In the genomic region with DNA sequence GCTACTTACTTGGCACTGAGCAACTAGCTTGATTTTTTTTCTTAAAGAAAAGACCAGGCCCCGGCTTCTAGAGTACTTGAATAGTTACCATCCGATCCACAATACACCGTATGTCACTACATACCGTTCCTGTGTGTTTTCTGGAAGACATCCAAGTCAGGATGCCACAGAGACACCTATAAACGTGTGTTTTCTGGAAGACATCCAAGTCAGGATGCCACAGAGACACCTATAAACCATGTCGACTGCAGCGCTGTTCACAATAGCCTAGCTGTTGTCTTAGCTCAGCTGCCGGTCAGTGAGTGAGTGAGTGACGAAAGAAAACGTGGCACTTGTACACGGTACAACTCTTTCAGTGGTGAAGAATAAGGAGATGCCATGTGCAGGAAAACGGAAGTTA, we compare ENCODE assay signal across 26 mouse cellular contexts. TPM values are rescaled to one million over a fixed set of nuclear protein-coding genes. Genes with fewer than 3 reads are reported as not detected.
DNase-seq lines count a peak whose midpoint lies in the region; ATAC-seq and TF ChIP-seq lines count a peak whose summit lies in the region.
"Had no signal": no experiment of that assay in that cellular context is flagged by ENCODE, and none has a peak within 500 bp of the region (broad histone marks: within the 10 kb centered on the region; RNA-seq: fewer than 3 reads in every experiment).

No protein-coding gene starts in this region.

- no peaks in the 10 kb centered on the region for H3K4me1 ChIP-seq in hindbrain, postnatal 0 days (ENCODE audit: insufficient read depth, low read length)
- no peaks in the 10 kb centered on the region for H3K4me1 ChIP-seq in hindbrain, embryonic 13.5 days (replicated peaks)
- peaks cover 34% of the 10 kb centered on the region for H3K4me1 ChIP-seq in bone marrow macrophage, adult 2 months (ENCODE audit: control insufficient read depth, insufficient read depth, low read length)
- H3K4me1 ChIP-seq: embryonic facial prominence, embryonic 13.5 days; heart, embryonic 12.5 days; heart, embryonic 15.5 days; hindbrain, embryonic 15.5 days; intestine, embryonic 15.5 days had no signal

- 70% methylated on average over 12 of the region's 12 CpGs for WGBS in hindbrain, postnatal 0 days
- 76% methylated on average over 12 of the region's 12 CpGs for WGBS in hindbrain, embryonic 13.5 days
- WGBS in macrophage (ENCODE audit: missing documents) = 76% methylated on average over 12 of the region's 12 CpGs

- no peak overlapping the region for H3K27ac ChIP-seq in hindbrain, postnatal 0 days
- H3K27ac ChIP-seq in hindbrain, embryonic 13.5 days = no peak overlapping the region
- H3K27ac ChIP-seq in bone marrow macrophage, adult 2 months (ENCODE audit: insufficient read depth, low read depth, low read length) = peak overlapping the region; percentile 6; the same call in 1 of the 2 replicates
- H3K27ac ChIP-seq in macrophage = peak overlapping the region; percentile 19
- H3K27ac ChIP-seq: embryonic facial prominence, embryonic 13.5 days; gastrocnemius, adult 2 months; heart, embryonic 15.5 days; hindbrain, embryonic 15.5 days; intestine, embryonic 15.5 days had no signal

- intact Hi-C loops in left cerebral cortex, postnatal 10 days (cut with DNase I) = no loop called here

- no peak overlapping the region for H3K4me2 ChIP-seq in hindbrain, postnatal 0 days (ENCODE audit: low read depth, low read length)
- no peak overlapping the region for H3K4me2 ChIP-seq in hindbrain, embryonic 13.5 days
- H3K4me2 ChIP-seq: embryonic facial prominence, embryonic 13.5 days; heart, embryonic 12.5 days; heart, embryonic 15.5 days; hindbrain, embryonic 15.5 days; intestine, embryonic 15.5 days had no signal

- TF ChIP-seq CTCF in hindbrain, postnatal 0 days (IDR thresholded peaks at IDR 0.05; ENCODE audit: low read depth) = no peak
- no peak for TF ChIP-seq CTCF in bone marrow macrophage, adult 2 months (IDR thresholded peaks at IDR 0.05; ENCODE audit: low read depth, low read length)

- TF ChIP-seq POLR2A in bone marrow macrophage, adult 2 months (IDR thresholded peaks at IDR 0.05; ENCODE audit: borderline replicate concordance, low read depth, low read length) = no peak

- no peak overlapping the region for H3K9ac ChIP-seq in hindbrain, postnatal 0 days (replicated peaks; ENCODE audit: low read length)
- no peak overlapping the region for H3K9ac ChIP-seq in hindbrain, embryonic 13.5 days
- H3K9ac ChIP-seq: embryonic facial prominence, embryonic 13.5 days; forebrain, postnatal 0 days; heart, embryonic 12.5 days; heart, embryonic 15.5 days; hindbrain, embryonic 15.5 days; intestine, embryonic 15.5 days had no signal

- H3K36me3 ChIP-seq in hindbrain, postnatal 0 days (ENCODE audit: insufficient read depth, low read length) = no peaks in the 10 kb centered on the region
- no peaks in the 10 kb centered on the region for H3K36me3 ChIP-seq in hindbrain, embryonic 13.5 days
- no peaks in the 10 kb centered on the region for H3K36me3 ChIP-seq in macrophage (ENCODE audit: inconsistent target)
- H3K36me3 ChIP-seq: embryonic facial prominence, embryonic 13.5 days; heart, embryonic 12.5 days; heart, embryonic 15.5 days; hindbrain, embryonic 15.5 days; intestine, embryonic 15.5 days had no signal

- H3K79me2 ChIP-seq in macrophage (ENCODE audit: inconsistent target) = no peaks in the 10 kb centered on the region

- no peaks in the 10 kb centered on the region for H3K9me3 ChIP-seq in hindbrain, postnatal 0 days (ENCODE audit: low read length)
- no peaks in the 10 kb centered on the region for H3K9me3 ChIP-seq in hindbrain, embryonic 13.5 days
- H3K9me3 ChIP-seq: embryonic facial prominence, embryonic 13.5 days; heart, embryonic 12.5 days; heart, embryonic 15.5 days; hindbrain, embryonic 15.5 days; intestine, embryonic 15.5 days had no signal

- peak; percentile 2 for DNase-seq in hindbrain, postnatal 0 days (ENCODE audit: low spot score)
- peak; percentile 37 for DNase-seq in 3T3-L1 (ENCODE audit: low read depth, low spot score)
- no peak for DNase-seq in spleen, postnatal 4 days (ENCODE audit: low spot score in 2 of 2)
- no peak for DNase-seq in left cerebral cortex, postnatal 10 days (ENCODE audit: extremely low spot score in 1 of 2, low spot score in 2 of 2)
- DNase-seq: adrenal gland, adult 8-10 months; adrenal gland, postnatal 25 days; cerebellum, adult 11 months; cerebellum, adult 2 months; cerebellum, adult 9-11 months; cerebellum, postnatal 25 days; forebrain, postnatal 0 days; gastrocnemius, adult 2 months; gastrocnemius, postnatal 14 days; heart, adult 18-20 months; heart, postnatal 10 days; heart, postnatal 4 days had no signal

- no peaks in the 10 kb centered on the region for H3K27me3 ChIP-seq in hindbrain, postnatal 0 days (ENCODE audit: insufficient read depth, low read length)
- no peaks in the 10 kb centered on the region for H3K27me3 ChIP-seq in hindbrain, embryonic 13.5 days
- H3K27me3 ChIP-seq: embryonic facial prominence, embryonic 13.5 days; heart, embryonic 12.5 days; heart, embryonic 15.5 days; hindbrain, embryonic 15.5 days; intestine, embryonic 15.5 days had no signal

- H3K4me3 ChIP-seq in hindbrain, postnatal 0 days (ENCODE audit: low read length) = no peak overlapping the region
- H3K4me3 ChIP-seq in hindbrain, embryonic 13.5 days = no peak overlapping the region
- no peak overlapping the region for H3K4me3 ChIP-seq in bone marrow macrophage, adult 2 months (ENCODE audit: insufficient read depth, low read length)
- H3K4me3 ChIP-seq in macrophage (ENCODE audit: inconsistent target) = no peak overlapping the region
- H3K4me3 ChIP-seq: embryonic facial prominence, embryonic 13.5 days; gastrocnemius, adult 2 months; heart, embryonic 12.5 days; heart, embryonic 15.5 days; hindbrain, embryonic 15.5 days; intestine, embryonic 15.5 days had no signal

- no peak for ATAC-seq in hindbrain, postnatal 0 days
- ATAC-seq in hindbrain, embryonic 13.5 days (ENCODE audit: low FRiP score) = no peak
- ATAC-seq: activated CD4-positive, CD25-positive, alpha-beta regulatory T cell, adult 4 months; forebrain, embryonic 14.5 days; forebrain, postnatal 0 days; intestine, embryonic 15.5 days had no signal

RNA-seq across cellular contexts. Expression of a gene that starts 13.8 kb away (rescaled TPM):
- total RNA-seq in hindbrain, postnatal 0 days (2014; rRNA removed) = 8.2 and 12.4 TPM in 2 replicates
- 6.9 and 7.2 TPM in 2 replicates for polyA plus RNA-seq in hindbrain, postnatal 0 days (2015; fragmentation: Nextera tagmentation; extraction: Ambion mirVana)
- polyA plus RNA-seq in hindbrain, embryonic 13.5 days (2015; fragmentation: Nextera tagmentation; extraction: Ambion mirVana) = 8.3 and 9.1 TPM in 2 replicates
- 189 and 194 TPM in 2 replicates for polyA plus RNA-seq in bone marrow macrophage, adult 2 months (2012; ENCODE audit: insufficient read depth, insufficient read length, missing spikeins)
- 100 to 1,000 TPM in 23 of 26 experiments, 10 to 100 TPM in 3; 33.7 to 454 (median 135) TPM for total RNA-seq in macrophage (2018; cell fraction: chromatin; rRNA removed)
- 100 to 1,000 TPM in 18 of 26 experiments, 10 to 100 TPM in 8; 86.1 to 339 (median 189) TPM for total RNA-seq in macrophage (2018; cell fraction: cytosol; rRNA removed)
- 100 to 1,000 TPM in 24 of 26 experiments, 10 to 100 TPM in 2; 83.5 to 570 (median 192) TPM for total RNA-seq in macrophage (2018; cell fraction: nucleus; rRNA removed)
- 164 to 283 TPM (median 241 TPM) in 3 replicates for polyA plus RNA-seq in macrophage (2018)
- total RNA-seq in left cerebral cortex, postnatal 10 days (2021) = 10 to 100 TPM; 18.7 to 20.2 TPM

RNA-seq across cellular contexts. Expression of a gene that starts 13.9 kb away (rescaled TPM):
- 32.9 and 39.4 TPM in 2 replicates for total RNA-seq in hindbrain, postnatal 0 days (2014; rRNA removed)
- 13.6 and 14.4 TPM in 2 replicates for polyA plus RNA-seq in hindbrain, postnatal 0 days (2015; fragmentation: Nextera tagmentation; extraction: Ambion mirVana)
- polyA plus RNA-seq in hindbrain, embryonic 13.5 days (2015; fragmentation: Nextera tagmentation; extraction: Ambion mirVana) = 14.1 and 14.8 TPM in 2 replicates
- polyA plus RNA-seq in bone marrow macrophage, adult 2 months (2012; ENCODE audit: insufficient read depth, insufficient read length, missing spikeins) = 12.6 and 13.9 TPM in 2 replicates
- 10 to 100 TPM; 10.5 to 46.6 (median 22.1) TPM for total RNA-seq in macrophage (2018; cell fraction: chromatin; rRNA removed)
- total RNA-seq in macrophage (2018; cell fraction: cytosol; rRNA removed) = 10 to 100 TPM in 6 of 26 experiments, 1 to 10 TPM in 20; 4.0 to 12.7 (median 7.7) TPM
- 10 to 100 TPM in 23 of 26 experiments, 1 to 10 TPM in 3; 9.6 to 43.3 (median 20.3) TPM for total RNA-seq in macrophage (2018; cell fraction: nucleus; rRNA removed)
- 7.0 to 10.4 TPM (median 7.7 TPM) in 3 replicates for polyA plus RNA-seq in macrophage (2018)
- total RNA-seq in left cerebral cortex, postnatal 10 days (2021) = 10 to 100 TPM; 25.9 to 28.5 TPM

RNA-seq across cellular contexts. Expression of a gene that starts 37.7 kb away (rescaled TPM):
- total RNA-seq in hindbrain, postnatal 0 days (2014; rRNA removed) = 57.0 and 57.7 TPM in 2 replicates
- polyA plus RNA-seq in hindbrain, postnatal 0 days (2015; fragmentation: Nextera tagmentation; extraction: Ambion mirVana) = 32.5 and 33.0 TPM in 2 replicates
- 62.7 and 63.8 TPM in 2 replicates for polyA plus RNA-seq in hindbrain, embryonic 13.5 days (2015; fragmentation: Nextera tagmentation; extraction: Ambion mirVana)
- 3.4 and 4.3 TPM in 2 replicates for polyA plus RNA-seq in bone marrow macrophage, adult 2 months (2012; ENCODE audit: insufficient read depth, insufficient read length, missing spikeins)
- 10 to 100 TPM in 7 of 26 experiments, 1 to 10 TPM in 19; 1.1 to 25.6 (median 7.6) TPM for total RNA-seq in macrophage (2018; cell fraction: chromatin; rRNA removed)
- total RNA-seq in macrophage (2018; cell fraction: cytosol; rRNA removed) = 10 to 100 TPM in 11 of 26 experiments, 1 to 10 TPM in 15; 2.3 to 14.8 (median 7.1) TPM
- 10 to 100 TPM in 9 of 26 experiments, 1 to 10 TPM in 17; 1.0 to 18.6 (median 7.0) TPM for total RNA-seq in macrophage (2018; cell fraction: nucleus; rRNA removed)
- polyA plus RNA-seq in macrophage (2018) = 2.2 to 7.3 TPM (median 2.4 TPM) in 3 replicates
- 10 to 100 TPM; 25.6 to 28.5 TPM for total RNA-seq in left cerebral cortex, postnatal 10 days (2021)

Comparison
In these comparisons a context has a peak if more than half of its experiments do, and no peak if none do; other contexts are left out.
1. DNase-seq: peak in hindbrain, postnatal 0 days (single experiment) and 3T3-L1 (single experiment); none in spleen, postnatal 4 days (0 of 2) and left cerebral cortex, postnatal 10 days (0 of 2).
2. H3K27ac ChIP-seq: peak in bone marrow macrophage, adult 2 months (single experiment) and macrophage (single experiment); none in hindbrain, postnatal 0 days (single experiment) and hindbrain, embryonic 13.5 days (single experiment).
3. RNA of a gene that starts 13.8 kb away (polyA plus RNA-seq): 164 to 283 TPM in macrophage and 189 to 194 TPM in bone marrow macrophage, adult 2 months; 8.3 to 9.1 TPM in hindbrain, embryonic 13.5 days and 6.9 to 7.2 TPM in hindbrain, postnatal 0 days; every median in the first group is over 10 times any median in the second.